In the genomic region with DNA sequence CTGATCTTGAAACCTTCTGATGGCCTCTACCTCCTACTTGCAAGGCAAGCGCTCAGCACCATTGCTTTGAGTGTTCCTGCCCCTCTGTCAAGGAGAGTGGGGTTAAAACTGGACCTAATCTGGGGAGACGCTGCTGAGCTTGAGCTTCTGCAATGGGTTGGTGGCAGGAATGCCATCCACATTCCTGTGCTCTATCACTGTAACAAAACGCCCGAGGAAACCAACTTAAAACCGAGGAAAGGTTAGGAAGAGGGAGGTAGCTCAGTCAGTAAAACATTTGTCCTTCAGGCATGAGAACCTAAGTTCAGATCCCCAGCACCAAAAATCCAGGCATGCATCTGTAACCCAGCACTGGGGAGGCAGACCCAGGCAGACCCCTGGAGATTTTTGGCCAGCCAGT, we compare ENCODE assay signal across 31 mouse cellular contexts.
"Had no signal": no experiment of that assay in that cellular context is flagged by ENCODE, and none has a peak within 500 bp of the region (broad histone marks: within the 10 kb centered on the region; RNA-seq: fewer than 3 reads in every experiment).

No protein-coding gene starts in this region.

- H3K4me1 ChIP-seq: intestine, embryonic 15.5 days had no signal

- H3K9me3 ChIP-seq: heart, embryonic 10.5 days; heart, embryonic 12.5 days; heart, embryonic 13.5 days; heart, embryonic 15.5 days; hindbrain, embryonic 10.5 days; hindbrain, embryonic 12.5 days; hindbrain, embryonic 13.5 days; hindbrain, embryonic 15.5 days; intestine, embryonic 15.5 days had no signal

- H3K27me3 ChIP-seq: heart, embryonic 12.5 days; heart, embryonic 13.5 days; heart, embryonic 15.5 days; hindbrain, embryonic 12.5 days; hindbrain, embryonic 15.5 days; intestine, embryonic 15.5 days had no signal

- H3K27ac ChIP-seq: heart, adult 2 months; heart, embryonic 10.5 days; heart, embryonic 13.5 days; heart, embryonic 15.5 days; hindbrain, embryonic 10.5 days; hindbrain, embryonic 12.5 days; hindbrain, embryonic 13.5 days; hindbrain, embryonic 14.5 days; hindbrain, embryonic 15.5 days; hindbrain, postnatal 0 days; intestine, embryonic 15.5 days; kidney, postnatal 0 days; layer of hippocampus, adult 2 months; left cerebral cortex, adult 2 months had no signal

- ATAC-seq: hindbrain, embryonic 16.5 days; inflammation-experienced regulatory T-cells, adult 6 months; intestine, embryonic 15.5 days; intestine, embryonic 16.5 days; intestine, postnatal 0 days had no signal

- DNase-seq: heart, adult 18-20 months; heart, adult 2 months; heart, postnatal 10 days; heart, postnatal 14 days; heart, postnatal 36 days; heart, postnatal 4 days; kidney, postnatal 10 days; kidney, postnatal 14 days; kidney, postnatal 25 days; kidney, postnatal 36 days; layer of hippocampus, adult 9-11 months; layer of hippocampus, postnatal 36 days had no signal

- H3K4me3 ChIP-seq: heart, adult 2 months; heart, embryonic 10.5 days; heart, embryonic 12.5 days; heart, embryonic 13.5 days; heart, embryonic 15.5 days; hindbrain, embryonic 10.5 days; hindbrain, embryonic 12.5 days; hindbrain, embryonic 13.5 days; hindbrain, embryonic 15.5 days; intestine, embryonic 15.5 days; layer of hippocampus, adult 2 months; left cerebral cortex, adult 2 months had no signal

- H3K9ac ChIP-seq: heart, embryonic 12.5 days; heart, embryonic 13.5 days; heart, embryonic 15.5 days; hindbrain, embryonic 12.5 days; hindbrain, embryonic 13.5 days; hindbrain, embryonic 14.5 days; hindbrain, embryonic 15.5 days; intestine, embryonic 15.5 days had no signal

- H3K36me3 ChIP-seq: heart, embryonic 10.5 days; heart, embryonic 12.5 days; heart, embryonic 13.5 days; heart, embryonic 15.5 days; hindbrain, embryonic 10.5 days; hindbrain, embryonic 12.5 days; hindbrain, embryonic 13.5 days; hindbrain, embryonic 15.5 days; intestine, embryonic 15.5 days had no signal

- H3K4me2 ChIP-seq: heart, embryonic 11.5 days; heart, embryonic 12.5 days; heart, embryonic 13.5 days; heart, embryonic 15.5 days; hindbrain, embryonic 12.5 days; hindbrain, embryonic 13.5 days; hindbrain, embryonic 14.5 days; hindbrain, embryonic 15.5 days; intestine, embryonic 15.5 days had no signal
